Comparison of ENCODE assay signal across 15 mouse cellular contexts in the genomic region with DNA sequence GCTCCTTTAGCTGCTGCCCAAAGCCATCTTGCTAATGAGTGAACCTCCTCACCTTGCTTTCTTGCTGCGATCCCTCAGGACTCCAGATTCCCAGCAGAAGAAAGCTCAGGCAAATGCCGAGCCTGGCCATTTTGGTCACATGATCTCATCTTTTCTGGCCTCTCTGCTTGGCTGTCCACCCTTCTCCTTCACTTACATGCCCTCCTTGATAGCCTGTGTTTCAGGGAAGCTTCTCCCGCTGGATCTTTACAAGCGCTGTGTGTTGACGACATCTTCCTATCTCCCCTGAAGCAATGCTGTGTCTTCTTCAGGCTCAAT. TPM values are rescaled to one million over a fixed set of nuclear protein-coding genes. Genes with fewer than 3 reads are reported as not detected.
A peak's percentile ranks its signal among the peaks of the same experiment; 100 is the strongest.
DNase-seq lines count a peak whose midpoint lies in the region; ATAC-seq lines count a peak whose summit lies in the region.
"Had no signal": no experiment of that assay in that cellular context is flagged by ENCODE, and none has a peak within 500 bp of the region (broad histone marks: within the 10 kb centered on the region; RNA-seq: fewer than 3 reads in every experiment).

No protein-coding gene starts in this region.

- peak overlapping the region; percentile 82 for H3K27ac ChIP-seq in hindbrain, embryonic 10.5 days
- peak overlapping the region; percentile 91 for H3K27ac ChIP-seq in midbrain, embryonic 13.5 days
- no peak overlapping the region for H3K27ac ChIP-seq in kidney, embryonic 16.5 days (ENCODE audit: low read length)
- H3K27ac ChIP-seq: embryonic facial prominence, embryonic 15.5 days; kidney, embryonic 15.5 days had no signal

- H3K4me3 ChIP-seq in hindbrain, embryonic 10.5 days: no peak overlapping the region
- H3K4me3 ChIP-seq in midbrain, embryonic 13.5 days (replicated peaks): no peak overlapping the region
- H3K4me3 ChIP-seq in kidney, embryonic 16.5 days (ENCODE audit: low read length): no peak overlapping the region
- H3K4me3 ChIP-seq: embryonic facial prominence, embryonic 15.5 days; kidney, embryonic 15.5 days had no signal

- no peaks in the 10 kb centered on the region for H3K36me3 ChIP-seq in hindbrain, embryonic 10.5 days
- H3K36me3 ChIP-seq in midbrain, embryonic 13.5 days: no peaks in the 10 kb centered on the region
- H3K36me3 ChIP-seq in kidney, embryonic 16.5 days (ENCODE audit: insufficient read depth, low read length): no peaks in the 10 kb centered on the region
- H3K36me3 ChIP-seq: embryonic facial prominence, embryonic 15.5 days; kidney, embryonic 15.5 days had no signal

- peaks cover 16% of the 10 kb centered on the region; the same call in 1 of the 2 replicates for H3K27me3 ChIP-seq in hindbrain, embryonic 10.5 days (ENCODE audit: insufficient read depth, poor library complexity, severe bottlenecking)
- H3K27me3 ChIP-seq in midbrain, embryonic 13.5 days: no peaks in the 10 kb centered on the region
- peaks cover 3% of the 10 kb centered on the region; the same call in 1 of the 2 replicates for H3K27me3 ChIP-seq in kidney, embryonic 16.5 days (ENCODE audit: insufficient read depth, low read length)
- H3K27me3 ChIP-seq: embryonic facial prominence, embryonic 15.5 days had no signal

- peak overlapping the region; percentile 32; the same call in 1 of the 2 replicates for H3K4me2 ChIP-seq in midbrain, embryonic 13.5 days (replicated peaks)
- no peak overlapping the region for H3K4me2 ChIP-seq in kidney, embryonic 16.5 days (replicated peaks; ENCODE audit: low read depth, low read length)
- H3K4me2 ChIP-seq: embryonic facial prominence, embryonic 15.5 days; kidney, embryonic 15.5 days had no signal

- no peak; the same call in 1 of the 2 replicates for ATAC-seq in midbrain, embryonic 13.5 days
- ATAC-seq in kidney, embryonic 16.5 days (ENCODE audit: low FRiP score, low TSS enrichment): no peak
- ATAC-seq: CD4-positive, CD25-positive, alpha-beta regulatory T cell, adult 4 months had no signal

- WGBS in hindbrain, embryonic 10.5 days: 72% methylated on average over 5 of the region's 5 CpGs
- 59% methylated on average over 5 of the region's 5 CpGs for WGBS in midbrain, embryonic 13.5 days
- 62% methylated on average over 5 of the region's 5 CpGs for WGBS in kidney, embryonic 16.5 days

- peak; percentile 7 for DNase-seq in thymus, postnatal 25 days
- no peak for DNase-seq in thymus, adult 18-20 months
- DNase-seq in hindbrain, embryonic 10.5 days (ENCODE audit: low spot score): no peak
- no peak for DNase-seq in lung, adult 18-20 months
- DNase-seq in left cerebral cortex, postnatal 36 days (ENCODE audit: low spot score in 2 of 2): no peak
- DNase-seq in kidney, adult 18-20 months: no peak
- DNase-seq: adrenal gland, postnatal 10 days; lung, postnatal 14 days had no signal

- H3K9ac ChIP-seq in midbrain, embryonic 13.5 days (replicated peaks): no peak overlapping the region; the same call in 1 of the 2 replicates
- H3K9ac ChIP-seq in kidney, embryonic 16.5 days (replicated peaks; ENCODE audit: low read length): no peak overlapping the region
- H3K9ac ChIP-seq: embryonic facial prominence, embryonic 15.5 days; kidney, embryonic 15.5 days had no signal

- intact Hi-C loops in left cerebral cortex, postnatal 36 days (cut with DNase I): no loop called here

- no peaks in the 10 kb centered on the region for H3K9me3 ChIP-seq in hindbrain, embryonic 10.5 days
- H3K9me3 ChIP-seq in midbrain, embryonic 13.5 days: no peaks in the 10 kb centered on the region
- H3K9me3 ChIP-seq in kidney, embryonic 16.5 days (ENCODE audit: low read length): no peaks in the 10 kb centered on the region
- H3K9me3 ChIP-seq: embryonic facial prominence, embryonic 15.5 days; kidney, embryonic 15.5 days had no signal

- H3K4me1 ChIP-seq in hindbrain, embryonic 10.5 days (replicated peaks): peaks cover 33% of the 10 kb centered on the region
- peaks cover 28% of the 10 kb centered on the region for H3K4me1 ChIP-seq in midbrain, embryonic 13.5 days (replicated peaks)
- no peaks in the 10 kb centered on the region for H3K4me1 ChIP-seq in kidney, embryonic 16.5 days (ENCODE audit: insufficient read depth, low read length)

RNA-seq across cellular contexts. Expression of a gene that starts 23.2 kb away (rescaled TPM):
- 1.5 and 2.4 TPM in 2 replicates for polyA plus RNA-seq in hindbrain, embryonic 10.5 days (2016; fragmentation: Nextera tagmentation; extraction: Ambion mirVana)
- polyA plus RNA-seq in midbrain, embryonic 13.5 days (2015; fragmentation: Nextera tagmentation; extraction: Ambion mirVana): 5.5 and 6.6 TPM in 2 replicates
- polyA plus RNA-seq in kidney, embryonic 16.5 days (2015; fragmentation: Nextera tagmentation; extraction: Ambion mirVana): 0.11 and 0.12 TPM in 2 replicates
- total RNA-seq in left cerebral cortex, postnatal 36 days (2021): 10 to 100 TPM; 14.5 to 15.7 TPM
- total RNA-seq: liver, adult 2 months had no signal
- polyA plus RNA-seq: CD4-positive, CD25-positive, alpha-beta regulatory T cell, adult 4 months; liver, adult 2 months; spleen, adult 2 months had no signal

RNA-seq across cellular contexts. Expression of a gene that starts 44.9 kb away (rescaled TPM):
- polyA plus RNA-seq in hindbrain, embryonic 10.5 days (2016; fragmentation: Nextera tagmentation; extraction: Ambion mirVana): 0.80 and 1.5 TPM in 2 replicates
- polyA plus RNA-seq in midbrain, embryonic 13.5 days (2015; fragmentation: Nextera tagmentation; extraction: Ambion mirVana): 3.6 and 4.0 TPM in 2 replicates
- polyA plus RNA-seq in kidney, embryonic 16.5 days (2015; fragmentation: Nextera tagmentation; extraction: Ambion mirVana): 2.7 TPM in 2 replicates
- 1 to 10 TPM; 2.1 to 2.8 TPM for total RNA-seq in left cerebral cortex, postnatal 36 days (2021)
- total RNA-seq: liver, adult 2 months had no signal
- polyA plus RNA-seq: liver, adult 2 months had no signal

RNA-seq across cellular contexts. Expression of a gene that starts 53.1 kb away (rescaled TPM):
- polyA plus RNA-seq in hindbrain, embryonic 10.5 days (2016; fragmentation: Nextera tagmentation; extraction: Ambion mirVana): 15.6 and 15.9 TPM in 2 replicates
- polyA plus RNA-seq in midbrain, embryonic 13.5 days (2015; fragmentation: Nextera tagmentation; extraction: Ambion mirVana): 13.0 and 14.5 TPM in 2 replicates
- 17.1 and 19.5 TPM in 2 replicates for polyA plus RNA-seq in kidney, embryonic 16.5 days (2015; fragmentation: Nextera tagmentation; extraction: Ambion mirVana)
- 10 to 100 TPM; 31.6 to 40.0 TPM for total RNA-seq in left cerebral cortex, postnatal 36 days (2021)
